Comparison of ENCODE assay signal across 8 mouse cellular contexts in genomic region chr19:46350168-46350932, GRCm38 (mm10). TPM values are rescaled to one million over a fixed set of nuclear protein-coding genes. Genes with fewer than 3 reads are reported as not detected.
DNase-seq lines count a peak whose midpoint lies in the region; ATAC-seq and TF ChIP-seq lines count a peak whose summit lies in the region.

Gene 2310034G01Rik (minus strand): TSS chr19:46350302.

- no peak for ATAC-seq in kidney, postnatal 0 days (replicated peaks; ENCODE audit: low FRiP score, low read depth)
- no peak for ATAC-seq in limb, embryonic 14.5 days (ENCODE audit: low FRiP score, low read depth)
- ATAC-seq in midbrain, postnatal 0 days (ENCODE audit: low FRiP score), result no peak

- TF ChIP-seq POLR2A in embryonic fibroblast, embryonic 13.5 days (IDR thresholded peaks at IDR 0.05; ENCODE audit: low read depth, low read length), result no peak
- TF ChIP-seq POLR2A in limb, embryonic 14.5 days (IDR thresholded peaks at IDR 0.05; ENCODE audit: borderline replicate concordance, extremely low read depth, insufficient read depth, insufficient read length), result no peak

- TF ChIP-seq CTCF in kidney, postnatal 0 days (IDR thresholded peaks at IDR 0.05; ENCODE audit: low read depth), result no peak
- TF ChIP-seq CTCF in embryonic fibroblast, embryonic 13.5 days (IDR thresholded peaks at IDR 0.05; ENCODE audit: borderline replicate concordance, insufficient read depth, low read length), result no peak
- no peak for TF ChIP-seq CTCF in midbrain, postnatal 0 days (IDR thresholded peaks at IDR 0.05)

- 61% methylated on average over 10 of the region's 10 CpGs for WGBS in kidney, postnatal 0 days
- WGBS in limb, embryonic 14.5 days, result 41% methylated on average over 10 of the region's 10 CpGs
- WGBS in midbrain, postnatal 0 days, result 65% methylated on average over 10 of the region's 10 CpGs

- H3K4me2 ChIP-seq in kidney, postnatal 0 days (ENCODE audit: low read length), result peak within 1 kb of the TSS; percentile 87
- peak within 1 kb of the TSS; percentile 85 for H3K4me2 ChIP-seq in limb, embryonic 14.5 days (replicated peaks; ENCODE audit: low read depth, low read length, severe bottlenecking)
- H3K4me2 ChIP-seq in midbrain, postnatal 0 days (ENCODE audit: low read depth, low read length, poor library complexity, severe bottlenecking), result peak within 1 kb of the TSS; percentile 56

- H3K4me1 ChIP-seq in kidney, postnatal 0 days (replicated peaks; ENCODE audit: insufficient read depth, low read length), result peaks cover 9% of the 10 kb centered on the region; the same call in 1 of the 2 replicates
- peaks cover 8% of the 10 kb centered on the region; the same call in 1 of the 2 replicates for H3K4me1 ChIP-seq in embryonic fibroblast, embryonic 13.5 days (ENCODE audit: control insufficient read depth, insufficient read depth, low read length)
- H3K4me1 ChIP-seq in limb, embryonic 14.5 days (ENCODE audit: control insufficient read depth, insufficient read depth, low read length), result 0 out of 2 replicates have a peak, but pooled peaks cover 7% of the 10 kb centered on the region
- peaks cover 8% of the 10 kb centered on the region; the same call in 1 of the 2 replicates for H3K4me1 ChIP-seq in midbrain, postnatal 0 days (ENCODE audit: insufficient read depth, low read length)

- peak within 1 kb of the TSS; percentile 85 for H3K27ac ChIP-seq in kidney, postnatal 0 days
- H3K27ac ChIP-seq in embryonic fibroblast, embryonic 13.5 days (ENCODE audit: insufficient read depth, low read length), result no peak within 1 kb of the TSS
- H3K27ac ChIP-seq in limb, embryonic 14.5 days (replicated peaks; ENCODE audit: low read depth, low read length), result peak within 1 kb of the TSS; percentile 79
- peak within 1 kb of the TSS; percentile 88 for H3K27ac ChIP-seq in midbrain, postnatal 0 days (ENCODE audit: low read depth, low read length)

- no peaks in the 10 kb centered on the region for H3K9me3 ChIP-seq in kidney, postnatal 0 days (replicated peaks; ENCODE audit: low read length)
- no peaks in the 10 kb centered on the region for H3K9me3 ChIP-seq in limb, embryonic 14.5 days (ENCODE audit: control insufficient read depth, low read length)
- no peaks in the 10 kb centered on the region for H3K9me3 ChIP-seq in midbrain, postnatal 0 days (ENCODE audit: low read length)

- peak within 1 kb of the TSS; percentile 80 for H3K9ac ChIP-seq in kidney, postnatal 0 days (ENCODE audit: low read depth, low read length)
- H3K9ac ChIP-seq in limb, embryonic 14.5 days (ENCODE audit: low read depth, low read length, severe bottlenecking), result peak within 1 kb of the TSS; percentile 80
- H3K9ac ChIP-seq in midbrain, postnatal 0 days (replicated peaks; ENCODE audit: low read length, poor library complexity, severe bottlenecking), result peak within 1 kb of the TSS; percentile 80

- no peak for DNase-seq in kidney, postnatal 0 days (ENCODE audit: low spot score)
- DNase-seq in kidney, adult 9 months, result no peak
- DNase-seq in limb, embryonic 14.5 days (ENCODE audit: low spot score), result no peak
- no peak for DNase-seq in midbrain, postnatal 0 days (ENCODE audit: low spot score)
- DNase-seq in frontal cortex, adult 2 months (ENCODE audit: extremely low spot score in 1 of 2, low spot score in 1 of 2), result no peak
- DNase-seq in urinary bladder, postnatal 25 days (ENCODE audit: low spot score), result no peak
- DNase-seq in embryo, embryonic 9.5 days (ENCODE audit: extremely low spot score), result no peak

- no peaks in the 10 kb centered on the region for H3K36me3 ChIP-seq in kidney, postnatal 0 days (ENCODE audit: insufficient read depth, low read length)
- H3K36me3 ChIP-seq in limb, embryonic 14.5 days (ENCODE audit: control insufficient read depth, insufficient read depth, low read length), result no peaks in the 10 kb centered on the region
- no peaks in the 10 kb centered on the region for H3K36me3 ChIP-seq in midbrain, postnatal 0 days (ENCODE audit: insufficient read depth, low read length)

- H3K4me3 ChIP-seq in kidney, postnatal 0 days (replicated peaks; ENCODE audit: low read depth, low read length), result peak within 1 kb of the TSS; percentile 59
- peak within 1 kb of the TSS; percentile 74 for H3K4me3 ChIP-seq in embryonic fibroblast, embryonic 13.5 days (ENCODE audit: insufficient read depth, low read length)
- H3K4me3 ChIP-seq in limb, embryonic 14.5 days (replicated peaks; ENCODE audit: low read length), result peak within 1 kb of the TSS; percentile 76
- H3K4me3 ChIP-seq in midbrain, postnatal 0 days (ENCODE audit: low read depth, low read length), result peak within 1 kb of the TSS; percentile 56

- no peaks in the 10 kb centered on the region for H3K27me3 ChIP-seq in kidney, postnatal 0 days (ENCODE audit: insufficient read depth, low read length)
- no peaks in the 10 kb centered on the region for H3K27me3 ChIP-seq in limb, embryonic 14.5 days (ENCODE audit: control insufficient read depth, insufficient read depth, low read length)
- H3K27me3 ChIP-seq in midbrain, postnatal 0 days (ENCODE audit: insufficient read depth, low read length), result no peaks in the 10 kb centered on the region

RNA-seq across cellular contexts. Expression of gene 2310034G01Rik, which starts in this region (rescaled TPM):
- 3.5 and 4.0 TPM in 2 replicates for polyA plus RNA-seq in kidney, postnatal 0 days (2015; fragmentation: Nextera tagmentation; extraction: Ambion mirVana)
- polyA plus RNA-seq in embryonic fibroblast, embryonic 13.5 days (2011; ENCODE audit: insufficient read length, low read depth, missing spikeins), result 0.48 and 0.51 TPM in 2 replicates
- 1.6 TPM in 2 replicates for polyA plus RNA-seq in limb, embryonic 14.5 days (2012; rRNA removed)
- 2.1 and 2.7 TPM in 2 replicates for polyA plus RNA-seq in limb, embryonic 14.5 days (2014; fragmentation: Nextera tagmentation; extraction: Ambion mirVana)
- total RNA-seq in midbrain, postnatal 0 days (2014; rRNA removed), result 2.0 and 3.8 TPM in 2 replicates
- 2.0 and 2.2 TPM in 2 replicates for polyA plus RNA-seq in midbrain, postnatal 0 days (2015; fragmentation: Nextera tagmentation; extraction: Ambion mirVana)
- 1.8 and 2.1 TPM in 2 replicates for polyA plus RNA-seq in frontal cortex, adult 2 months (2012; rRNA removed)
